Comparison of ENCODE assay signal across 7 mouse cellular contexts in the genomic region with DNA sequence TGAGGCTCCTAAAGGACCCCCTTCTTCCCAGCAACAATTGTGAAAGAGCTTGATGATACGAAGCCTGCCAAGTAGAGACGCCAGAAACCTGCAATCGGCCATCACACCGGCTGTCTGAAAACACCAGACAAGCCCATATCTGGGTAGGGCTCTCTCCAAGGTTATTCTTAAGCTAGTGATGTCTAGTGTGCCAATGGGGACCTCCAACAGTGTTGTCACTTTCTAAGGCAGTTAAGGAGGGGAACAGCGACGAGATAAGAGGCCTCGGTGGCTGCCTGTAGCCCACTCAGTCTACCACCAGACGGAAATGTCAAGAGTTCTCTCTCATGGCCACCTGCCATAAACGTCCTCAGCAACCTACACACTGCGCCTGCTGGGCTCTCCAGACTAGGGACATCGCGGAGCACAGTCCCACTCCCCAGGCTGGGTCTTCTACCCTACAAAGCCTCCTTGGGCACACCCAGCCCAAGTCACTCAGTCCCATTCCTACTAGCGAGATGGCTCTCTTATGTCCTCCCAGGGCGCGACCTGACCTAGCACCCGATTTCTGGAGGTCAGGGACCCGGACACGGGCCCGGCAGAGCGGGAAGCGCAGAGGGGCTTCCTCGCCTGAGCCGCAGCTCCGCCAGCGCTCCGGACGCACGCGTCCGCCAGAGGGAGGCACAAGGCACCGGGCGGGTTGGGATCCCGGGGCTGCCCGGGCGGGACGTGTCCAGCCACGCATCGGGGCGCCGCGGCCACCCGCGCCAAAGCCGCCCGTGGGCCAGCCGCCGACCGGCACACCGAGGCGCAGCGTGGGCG. TPM values are rescaled to one million over a fixed set of nuclear protein-coding genes. Genes with fewer than 3 reads are reported as not detected.
DNase-seq lines count a peak whose midpoint lies in the region; ATAC-seq lines count a peak whose summit lies in the region.

No protein-coding gene starts in this region.

- WGBS in forebrain, embryonic 14.5 days = 1% methylated on average over 52 of the region's 52 CpGs
- 2% methylated on average over 51 of the region's 52 CpGs for WGBS in intestine, embryonic 14.5 days
- WGBS in liver, embryonic 16.5 days (ENCODE audit: insufficient replicate concordance) = under 1% methylated on average over 52 of the region's 52 CpGs
- under 1% methylated on average over 41 of the region's 52 CpGs for WGBS in neural tube, embryonic 14.5 days

- H3K36me3 ChIP-seq in forebrain, embryonic 14.5 days (ENCODE audit: control insufficient read depth, insufficient read depth, low read length) = no peaks in the 10 kb centered on the region
- no peaks in the 10 kb centered on the region for H3K36me3 ChIP-seq in intestine, embryonic 14.5 days (ENCODE audit: control insufficient read depth, insufficient read depth, low read length)
- H3K36me3 ChIP-seq in liver, embryonic 16.5 days (ENCODE audit: control insufficient read depth, insufficient read depth) = peaks cover 9% of the 10 kb centered on the region
- H3K36me3 ChIP-seq in neural tube, embryonic 14.5 days (ENCODE audit: control insufficient read depth, insufficient read depth, low read length) = no peaks in the 10 kb centered on the region

- H3K27me3 ChIP-seq in forebrain, embryonic 14.5 days (replicated peaks; ENCODE audit: control insufficient read depth, insufficient read depth, low read length) = no peaks in the 10 kb centered on the region
- H3K27me3 ChIP-seq in intestine, embryonic 14.5 days (replicated peaks; ENCODE audit: control insufficient read depth, insufficient read depth, low read length) = no peaks in the 10 kb centered on the region
- H3K27me3 ChIP-seq in liver, embryonic 16.5 days (ENCODE audit: control insufficient read depth, insufficient read depth, low read depth, low read length) = no peaks in the 10 kb centered on the region
- no peaks in the 10 kb centered on the region for H3K27me3 ChIP-seq in neural tube, embryonic 14.5 days (ENCODE audit: control insufficient read depth, insufficient read depth, low read length)

- H3K4me1 ChIP-seq in forebrain, embryonic 14.5 days (ENCODE audit: control insufficient read depth, insufficient read depth, low read length) = peaks cover 8% of the 10 kb centered on the region
- peaks cover 23% of the 10 kb centered on the region for H3K4me1 ChIP-seq in intestine, embryonic 14.5 days (replicated peaks; ENCODE audit: control insufficient read depth, insufficient read depth, low read length)
- H3K4me1 ChIP-seq in liver, embryonic 16.5 days (ENCODE audit: control insufficient read depth, low read depth, low read length) = peaks cover 45% of the 10 kb centered on the region
- H3K4me1 ChIP-seq in neural tube, embryonic 14.5 days (ENCODE audit: control insufficient read depth, insufficient read depth, low read length) = peaks cover 16% of the 10 kb centered on the region

- peak overlapping the region; percentile 90 for H3K4me2 ChIP-seq in forebrain, embryonic 14.5 days (ENCODE audit: low read length)
- H3K4me2 ChIP-seq in intestine, embryonic 14.5 days (ENCODE audit: low read length) = peak overlapping the region; percentile 96
- peak overlapping the region; percentile 75 for H3K4me2 ChIP-seq in liver, embryonic 16.5 days (ENCODE audit: low read depth, low read length)
- H3K4me2 ChIP-seq in neural tube, embryonic 14.5 days (ENCODE audit: low read depth, low read length) = peak overlapping the region; percentile 88

- ATAC-seq in CD4-positive, CD25-positive, alpha-beta regulatory T cell, adult 4 months = peak; percentile 15
- peak; percentile 27 for ATAC-seq in forebrain, embryonic 14.5 days
- peak; percentile 51 for ATAC-seq in intestine, embryonic 14.5 days (replicated peaks; ENCODE audit: low FRiP score, low TSS enrichment, low read depth)
- ATAC-seq in liver, embryonic 16.5 days (ENCODE audit: low read depth) = peak; percentile 1; the same call in 1 of the 2 replicates
- peak; percentile 41 for ATAC-seq in neural tube, embryonic 14.5 days (ENCODE audit: low read depth)

- DNase-seq in 416B (ENCODE audit: low read depth) = peak; percentile 44
- peak; percentile 72 for DNase-seq in cerebellum, adult 11-12 months
- peak; percentile 45 for DNase-seq in forebrain, embryonic 14.5 days (ENCODE audit: low spot score)
- DNase-seq in intestine, embryonic 14.5 days (ENCODE audit: low spot score) = peak; percentile 82

- H3K27ac ChIP-seq in forebrain, embryonic 14.5 days (ENCODE audit: low read depth, low read length) = peak overlapping the region; percentile 86
- peak overlapping the region; percentile 88 for H3K27ac ChIP-seq in intestine, embryonic 14.5 days (ENCODE audit: low read depth)
- peak overlapping the region; percentile 94 for H3K27ac ChIP-seq in liver, embryonic 16.5 days (ENCODE audit: low read length)
- peak overlapping the region; percentile 92 for H3K27ac ChIP-seq in neural tube, embryonic 14.5 days (ENCODE audit: low read depth, low read length)

- peak overlapping the region; percentile 93 for H3K9ac ChIP-seq in forebrain, embryonic 14.5 days (ENCODE audit: low read length)
- peak overlapping the region; percentile 83 for H3K9ac ChIP-seq in intestine, embryonic 14.5 days (ENCODE audit: low read length)
- peak overlapping the region; percentile 98 for H3K9ac ChIP-seq in liver, embryonic 16.5 days (ENCODE audit: low read depth, low read length)
- H3K9ac ChIP-seq in neural tube, embryonic 14.5 days (replicated peaks; ENCODE audit: low read depth, low read length) = peak overlapping the region; percentile 92

- peak overlapping the region; percentile 92 for H3K4me3 ChIP-seq in forebrain, embryonic 14.5 days (ENCODE audit: low read depth, low read length)
- peak overlapping the region; percentile 74 for H3K4me3 ChIP-seq in intestine, embryonic 14.5 days (ENCODE audit: low read depth, low read length)
- peak overlapping the region; percentile 96 for H3K4me3 ChIP-seq in liver, embryonic 16.5 days (ENCODE audit: low read depth, low read length)
- H3K4me3 ChIP-seq in neural tube, embryonic 14.5 days (ENCODE audit: low read depth, low read length) = peak overlapping the region; percentile 91

- H3K9me3 ChIP-seq in forebrain, embryonic 14.5 days (replicated peaks; ENCODE audit: control insufficient read depth, low read length) = no peaks in the 10 kb centered on the region
- H3K9me3 ChIP-seq in intestine, embryonic 14.5 days (ENCODE audit: control insufficient read depth, low read length) = no peaks in the 10 kb centered on the region
- H3K9me3 ChIP-seq in liver, embryonic 16.5 days (replicated peaks; ENCODE audit: control insufficient read depth, low read length) = no peaks in the 10 kb centered on the region
- H3K9me3 ChIP-seq in neural tube, embryonic 14.5 days (ENCODE audit: control insufficient read depth, low read length) = no peaks in the 10 kb centered on the region

RNA-seq across cellular contexts. Expression of gene Mical3, which starts 21.4 kb away (rescaled TPM):
- polyA plus RNA-seq in CD4-positive, CD25-positive, alpha-beta regulatory T cell, adult 4 months (2017; shearing (Covaris generic)) = 10 to 100 TPM in 1 of 2 experiments, 1 to 10 TPM in 1; 9.9 to 11.8 TPM
- 19.4 and 34.0 TPM in 2 replicates for polyA plus RNA-seq in forebrain, embryonic 14.5 days (2014; fragmentation: Nextera tagmentation; extraction: Ambion mirVana)
- 10.8 and 12.9 TPM in 2 replicates for polyA plus RNA-seq in intestine, embryonic 14.5 days (2014; fragmentation: Nextera tagmentation; extraction: Ambion mirVana)
- 9.2 and 9.3 TPM in 2 replicates for polyA plus RNA-seq in liver, embryonic 16.5 days (2015; fragmentation: Nextera tagmentation; extraction: Ambion mirVana)
- polyA plus RNA-seq in neural tube, embryonic 14.5 days (2014; fragmentation: Nextera tagmentation; extraction: Ambion mirVana) = 47.3 and 68.8 TPM in 2 replicates

Comparison
In these comparisons a context has a peak if more than half of its experiments do, and no peak if none do; other contexts are left out.
1. Peak in every context shown above with its lines: DNase-seq, ATAC-seq, H3K4me3 ChIP-seq and H3K27ac ChIP-seq.
2. ATAC-seq: peak in every context shown above with its lines; median percentile 51 in intestine, embryonic 14.5 days; 41 in neural tube, embryonic 14.5 days; 27 in forebrain, embryonic 14.5 days; 15 in CD4-positive, CD25-positive, alpha-beta regulatory T cell, adult 4 months; 1 in liver, embryonic 16.5 days.